Mouse (Mus musculus) embryonic facial prominence, embryonic 12.5 days (tissue): ENCODE results near the gene Emid1. TPM values are rescaled to one million over a fixed set of nuclear protein-coding genes. Genes with fewer than 3 reads are reported as not detected.

Experiments used
- ATAC-seq: fragments of 200-750 bp; cut with Nextera tagmentation; 2 replicates; pipeline ENCODE4 v1.8.0; 2017; ENCODE audit not compliant: insufficient number of reproducible peaks, insufficient read depth, low FRiP score, low TSS enrichment
- H3K27ac ChIP-seq: fragments of 300-500 bp; sonication (generic); 2 replicates; pipeline ENCODE4 v1.5.1; 2016; ENCODE audit warnings: mild to moderate bottlenecking
- H3K27me3 ChIP-seq: fragments of 300-500 bp; sonication (generic); 2 replicates; pipeline ENCODE4 v1.6.1; 2016; ENCODE audit warnings: mild to moderate bottlenecking, moderate library complexity
- H3K36me3 ChIP-seq: fragments of 300-500 bp; sonication (generic); 2 replicates; pipeline ENCODE4 v1.6.1; 2016; ENCODE audit warnings: mild to moderate bottlenecking
- H3K4me1 ChIP-seq: fragments of 300-500 bp; sonication (generic); 2 replicates; pipeline ENCODE4 v1.6.1; 2016
- H3K4me2 ChIP-seq: fragments of 300-500 bp; sonication (generic); replicated peaks from 2 replicates; pipeline ENCODE4 v1.6.1; 2016; ENCODE audit warnings: mild to moderate bottlenecking, moderate library complexity
- H3K4me3 ChIP-seq: fragments of 300-500 bp; sonication (generic); 2 replicates; pipeline ENCODE4 v1.5.1; 2016; ENCODE audit warnings: mild to moderate bottlenecking
- H3K9ac ChIP-seq: fragments of 300-500 bp; sonication (generic); 2 replicates; pipeline ENCODE4 v1.6.1; 2016; ENCODE audit warnings: mild to moderate bottlenecking, moderate library complexity
- H3K9me3 ChIP-seq: fragments of 300-500 bp; sonication (generic); 2 replicates; pipeline ENCODE4 v1.6.1; 2016; ENCODE audit warnings: mild to moderate bottlenecking, moderate library complexity
- WGBS: fragments of 180-500 bp; shearing (Covaris S2); methylation state at CpG from one replicate; pipeline ENCODE4 v1.1.7; 2016; 5-methylcytosine and 5-hydroxymethylcytosine counted together
- polyA plus RNA-seq: library from polyadenylated mRNA; unstranded; fragments of >200 nt; fragmentation: Nextera tagmentation; extraction: Ambion mirVana; gene quantifications from 2 replicates; pipeline ENCODE4 v1.2.1, GENCODE M21; 2016

The Emid1 gene
- polyA plus RNA-seq, 1 experiment from 2014 or later: 27.9 TPM

DNA sequence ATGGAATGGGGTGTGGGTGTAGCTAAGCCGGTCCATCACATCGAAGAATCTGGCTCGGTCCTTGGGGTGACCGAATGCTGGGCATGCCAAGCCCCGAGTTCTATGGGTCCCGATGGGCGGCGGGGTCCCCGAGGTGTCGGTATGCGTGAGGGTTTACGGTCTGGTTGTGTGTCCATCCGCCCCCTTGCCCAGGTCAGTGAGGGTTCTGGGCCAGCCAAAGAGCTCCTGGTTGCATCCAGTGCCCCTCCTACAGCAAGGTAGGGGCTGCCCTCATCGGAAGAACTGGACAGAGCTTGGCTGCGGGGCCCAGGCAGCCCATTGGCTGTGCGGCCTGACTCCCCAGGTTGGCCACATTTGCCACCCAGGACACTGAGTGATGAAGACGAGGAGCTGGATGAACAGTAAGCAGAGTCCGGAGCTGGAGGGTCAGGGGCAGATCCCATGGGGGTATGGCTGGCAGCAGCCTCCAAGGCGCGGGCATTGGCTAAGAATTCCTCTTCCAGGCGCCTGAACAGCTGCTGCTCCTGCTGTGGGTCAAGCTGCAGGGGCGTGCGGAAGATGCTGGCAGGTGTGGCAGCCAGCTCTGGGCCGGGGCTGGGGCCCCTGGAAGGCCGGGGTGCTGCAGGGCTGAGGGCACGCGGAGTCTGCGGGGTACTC, 91.2 kb downstream of the Emid1 start:
- no peak for ATAC-seq
- Histone ChIP-seq H3K27ac (no peak overlapping the region), H3K9ac (no peak overlapping the region), H3K27me3 (peaks cover 90% of the 10 kb centered on the region), H3K4me2 (peak overlapping the region; percentile 75), H3K36me3 (no peaks in the 10 kb centered on the region; the same call in 1 of the 2 replicates), H3K4me1 (peaks cover 70% of the 10 kb centered on the region), H3K4me3 (peak overlapping the region; percentile 36), H3K9me3 (no peaks in the 10 kb centered on the region)
- 49% methylated on average over 28 of the region's 28 CpGs for WGBS

- H3K27me3 ChIP-seq: peaks cover 96% of the 10 kb centered on the region
- no peak for ATAC-seq
- H3K36me3 ChIP-seq: no peaks in the 10 kb centered on the region; the same call in 1 of the 2 replicates
- H3K9ac ChIP-seq: no peak overlapping the region
- no peak overlapping the region for H3K4me2 ChIP-seq
- H3K4me1 ChIP-seq: peaks cover 72% of the 10 kb centered on the region
- peak overlapping the region; percentile 8; the same call in 1 of the 2 replicates for H3K4me3 ChIP-seq
- no peak overlapping the region for H3K27ac ChIP-seq
- WGBS: 8% methylated on average over 27 of the region's 27 CpGs
- no peaks in the 10 kb centered on the region for H3K9me3 ChIP-seq
These were observed 92.3 kb downstream of the Emid1 start for GRCm38 (mm10) chr11:5059704-5060156.

DNA sequence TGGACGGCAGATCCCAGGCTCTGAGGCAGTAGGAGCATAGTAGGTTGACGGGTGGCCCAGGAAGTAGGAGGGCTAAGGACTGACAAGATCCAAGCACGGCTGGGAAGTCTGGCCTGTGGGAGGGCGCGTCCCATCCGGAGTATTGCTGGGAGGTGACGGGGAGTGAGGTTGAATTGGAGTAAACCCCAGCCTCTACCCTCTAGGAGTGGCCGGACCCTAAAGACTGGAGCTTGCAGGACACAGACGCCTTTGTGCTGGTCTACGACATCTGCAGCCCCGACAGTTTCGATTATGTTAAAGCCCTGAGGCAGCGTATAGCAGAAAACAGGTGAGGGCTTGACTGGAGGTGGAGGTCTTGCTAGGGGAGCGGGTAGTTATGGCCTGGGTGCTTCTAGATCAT, 92.8 kb downstream of the Emid1 start:
- no peak overlapping the region for H3K9ac ChIP-seq
- ATAC-seq: no peak
- no peaks in the 10 kb centered on the region for H3K9me3 ChIP-seq
- H3K4me2 ChIP-seq: no peak overlapping the region
- H3K4me1 ChIP-seq: peaks cover 67% of the 10 kb centered on the region
- peak overlapping the region; percentile 8; the same call in 1 of the 2 replicates for H3K4me3 ChIP-seq
- 17% methylated on average over 14 of the region's 14 CpGs for WGBS
- H3K27ac ChIP-seq: no peak overlapping the region
- H3K27me3 ChIP-seq: peaks cover 91% of the 10 kb centered on the region
- H3K36me3 ChIP-seq: no peaks in the 10 kb centered on the region; the same call in 1 of the 2 replicates

DNA sequence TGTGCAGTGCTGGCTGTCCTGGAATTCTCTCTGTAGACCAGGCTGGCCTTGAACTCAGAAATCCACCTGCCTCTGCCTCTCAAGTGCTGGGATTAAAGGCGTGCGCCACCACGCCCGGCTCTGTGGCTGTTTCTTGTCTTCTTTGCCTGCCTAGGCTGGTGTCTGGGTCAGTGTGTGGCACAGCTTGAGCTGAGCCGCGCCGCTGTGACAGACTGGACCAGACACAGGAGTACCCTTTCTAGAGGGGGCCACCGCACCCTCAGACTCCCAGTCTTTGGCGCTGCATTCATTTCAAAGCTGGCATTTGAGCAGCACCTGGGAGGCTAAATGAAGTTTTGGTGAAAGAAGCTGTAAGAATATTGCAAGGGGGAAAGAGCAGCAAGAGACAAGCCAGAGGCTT, 93.3 kb downstream of the Emid1 start:
- H3K9ac ChIP-seq: no peak overlapping the region
- no peak overlapping the region for H3K4me3 ChIP-seq
- ATAC-seq: no peak
- peaks cover 63% of the 10 kb centered on the region for H3K4me1 ChIP-seq
- no peaks in the 10 kb centered on the region; the same call in 1 of the 2 replicates for H3K36me3 ChIP-seq
- no peak overlapping the region for H3K27ac ChIP-seq
- H3K9me3 ChIP-seq: no peaks in the 10 kb centered on the region
- no peak overlapping the region for H3K4me2 ChIP-seq
- H3K27me3 ChIP-seq: peaks cover 87% of the 10 kb centered on the region
- WGBS: 27% methylated on average over 9 of the region's 9 CpGs

DNA sequence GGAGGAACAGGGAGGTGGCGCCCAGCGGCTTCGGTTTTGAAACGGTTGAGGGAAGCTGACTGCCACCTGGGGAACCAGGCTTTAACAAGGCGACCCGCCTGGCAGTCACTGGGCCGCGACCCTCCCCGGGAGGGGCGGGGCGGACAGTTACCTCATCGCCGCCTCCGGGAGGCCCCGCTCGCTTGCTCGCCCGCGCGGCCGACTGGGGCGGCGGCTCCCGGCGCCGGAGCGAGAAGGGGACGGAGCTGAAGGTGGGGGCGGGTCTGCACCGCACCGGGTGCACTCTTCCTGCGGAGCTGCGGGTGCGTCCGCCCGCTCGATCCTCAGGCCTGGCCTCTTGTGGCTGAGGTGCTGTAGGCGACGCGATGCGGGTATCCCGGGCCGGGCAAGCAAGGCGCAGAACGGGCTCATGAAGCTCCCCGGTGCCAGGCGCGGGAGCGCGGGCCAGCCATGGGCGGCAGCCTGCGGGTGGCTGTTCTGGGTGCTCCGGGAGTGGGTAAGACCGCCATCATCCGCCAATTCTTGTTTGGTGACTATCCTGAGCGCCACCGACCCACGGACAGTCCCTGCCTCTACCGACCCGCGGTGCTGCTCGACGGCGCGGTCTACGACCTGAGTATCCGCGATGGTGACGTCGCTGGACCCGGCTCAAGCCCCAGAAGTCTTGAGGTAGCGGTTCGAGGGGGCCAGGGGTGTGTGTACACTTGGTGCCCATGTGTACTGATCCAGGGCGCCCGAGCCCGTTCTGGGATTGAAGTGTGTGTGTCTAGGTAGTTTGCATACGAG, 94.0 kb downstream of the Emid1 start, which contains the start of gene Rasl10a:
Gene Rasl10a, plus strand, starts transcription at position 273 of the 786 bp plus-strand sequence.
- WGBS: 2% methylated on average over 77 of the region's 77 CpGs
- Histone ChIP-seq H3K4me3 (peak within 1 kb of the TSS; percentile 46), H3K9me3 (no peaks in the 10 kb centered on the region), H3K4me2 (peak within 1 kb of the TSS; percentile 88), H3K36me3 (no peaks in the 10 kb centered on the region; the same call in 1 of the 2 replicates), H3K27ac (no peak within 1 kb of the TSS), H3K4me1 (peaks cover 57% of the 10 kb centered on the region), H3K27me3 (peaks cover 80% of the 10 kb centered on the region), H3K9ac (peak within 1 kb of the TSS; percentile 53)
- ATAC-seq: no peak

DNA sequence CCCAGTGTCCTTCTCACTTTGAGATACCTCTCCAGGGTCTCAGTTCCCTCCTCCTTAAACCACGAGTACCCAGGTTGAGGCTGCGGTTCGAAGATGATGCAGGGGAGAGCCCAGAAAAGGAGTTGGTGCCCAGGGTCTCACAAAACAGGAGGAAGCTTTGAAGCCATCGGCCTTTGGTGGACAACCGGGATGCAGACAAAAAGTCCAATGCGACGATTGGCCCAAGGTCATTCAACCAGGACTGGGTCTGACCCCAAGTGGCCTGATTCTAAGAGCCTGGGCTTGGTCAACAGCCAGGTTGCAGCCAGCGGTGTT, 94.6 kb downstream of the Emid1 start:
- WGBS: 16% methylated on average over 8 of the region's 8 CpGs
- peak overlapping the region; percentile 46 for H3K4me3 ChIP-seq
- H3K27ac ChIP-seq: no peak overlapping the region
- H3K36me3 ChIP-seq: no peaks in the 10 kb centered on the region; the same call in 1 of the 2 replicates
- no peaks in the 10 kb centered on the region for H3K9me3 ChIP-seq
- no peak for ATAC-seq
- peak overlapping the region; percentile 88 for H3K4me2 ChIP-seq
- peaks cover 52% of the 10 kb centered on the region for H3K4me1 ChIP-seq
- H3K9ac ChIP-seq: peak overlapping the region; percentile 53; the same call in 1 of the 2 replicates
- peaks cover 74% of the 10 kb centered on the region for H3K27me3 ChIP-seq

GRCm38 (mm10) chr11:5057064-5057463, 95.0 kb downstream of the Emid1 start:
- ATAC-seq: no peak
- WGBS: 46% methylated on average over 8 of the region's 8 CpGs
- Histone ChIP-seq H3K9ac (no peak overlapping the region), H3K27me3 (peaks cover 70% of the 10 kb centered on the region), H3K4me1 (peaks cover 47% of the 10 kb centered on the region), H3K4me2 (no peak overlapping the region), H3K4me3 (no peak overlapping the region), H3K27ac (no peak overlapping the region), H3K36me3 (no peaks in the 10 kb centered on the region; the same call in 1 of the 2 replicates), H3K9me3 (no peaks in the 10 kb centered on the region)

Other genes with a start within 250 kb of the Emid1 start
- 0.65 and 1.0 TPM in 2 replicates for gene Nefh, start 204.2 kb downstream of the Emid1 start, polyA plus RNA-seq
- gene Ap1b1, start 165.4 kb downstream of the Emid1 start, polyA plus RNA-seq: 54.8 and 55.3 TPM in 2 replicates
- 1.1 TPM in 2 replicates for gene Rasl10a, start 94.1 kb downstream of the Emid1 start, polyA plus RNA-seq
- 44.3 and 47.6 TPM in 2 replicates for gene Gas2l1, start 86.9 kb downstream of the Emid1 start, polyA plus RNA-seq
- 26.4 and 27.9 TPM in 2 replicates for gene Rhbdd3, start 53.3 kb downstream of the Emid1 start, polyA plus RNA-seq
- 949 and 978 TPM in 2 replicates for gene Ewsr1, start 53.0 kb downstream of the Emid1 start, polyA plus RNA-seq
- 23.3 and 24.7 TPM in 2 replicates for gene Kremen1, start 109.3 kb upstream of the Emid1 start, polyA plus RNA-seq